Mouse (Mus musculus): ENCODE results near the gene Pla1a. TPM values are rescaled to one million over a fixed set of nuclear protein-coding genes. Genes with fewer than 3 reads are reported as not detected.
"Not testable (repeated sequence)": the region's sequence is repeated elsewhere in the genome, so short reads cannot be mapped to it uniquely, and the experiment has no call there.

Gene Pla1a
- polyA plus RNA-seq, 1 experiment = 1.6 TPM

GRCm38 (mm10) chr16:38448458-38448857 lies 15.5 kb upstream of the Pla1a start:
- no peaks in the 10 kb centered on the region for H3K4me1 ChIP-seq (ENCODE audit: control insufficient read depth, insufficient read depth, low read length)
- DNase-seq = no peak
- no peak overlapping the region for H3K27ac ChIP-seq (ENCODE audit: insufficient read depth, low read length)
- H3K27me3 ChIP-seq (ENCODE audit: control insufficient read depth, insufficient read depth, low read length) = no peaks in the 10 kb centered on the region
- no peak for TF ChIP-seq POLR2A (IDR thresholded peaks at IDR 0.05; ENCODE audit: borderline replicate concordance, insufficient read depth, low read length)
- TF ChIP-seq CTCF (IDR thresholded peaks at IDR 0.05; ENCODE audit: borderline replicate concordance, insufficient read depth, low read depth, low read length) = no peak
- H3K4me3 ChIP-seq (replicated peaks; ENCODE audit: insufficient read depth, low read depth, low read length) = no peak overlapping the region
- 91% methylated on average over 12 of the region's 12 CpGs for WGBS

DNA sequence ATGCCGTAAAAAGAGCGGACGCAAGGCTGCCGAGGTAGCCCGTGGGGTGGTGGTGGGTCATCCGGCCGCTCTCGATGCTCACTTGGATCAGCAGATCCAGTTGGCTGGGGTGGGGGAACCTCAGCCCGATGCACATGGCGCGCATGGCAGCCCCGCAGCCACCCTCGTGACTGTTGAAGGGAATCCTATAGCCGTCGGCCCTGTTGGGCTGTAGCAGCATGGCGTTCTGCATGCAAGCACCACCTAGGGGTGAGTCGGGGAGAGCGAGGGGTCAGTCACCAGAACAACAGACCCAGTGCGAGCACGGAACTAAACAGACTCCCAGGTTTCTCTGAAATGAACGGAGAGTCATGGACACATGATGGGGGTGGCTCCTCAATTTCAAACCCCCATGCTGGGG lies 14.4 kb upstream of the Pla1a start:
- WGBS = 89% methylated on average over 21 of the region's 21 CpGs

DNA sequence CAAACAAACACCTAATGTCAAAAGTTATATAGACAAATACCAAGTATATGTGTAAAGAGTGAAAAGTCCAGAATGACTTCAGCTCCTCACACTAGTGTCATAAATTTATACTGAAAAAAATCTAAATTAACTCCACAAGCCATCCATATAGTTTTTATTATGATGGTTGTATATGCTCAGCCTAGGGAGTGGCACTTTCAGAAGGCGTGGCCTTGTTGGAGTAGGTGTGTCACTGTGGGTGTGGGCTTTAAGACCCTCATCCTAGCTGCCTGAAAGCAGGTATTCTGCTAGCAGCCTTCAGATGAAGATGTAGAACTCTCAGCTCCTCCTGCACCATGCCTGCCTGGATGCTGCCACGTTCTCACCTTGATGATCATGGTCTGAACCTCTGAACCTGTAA lies 13.2 kb upstream of the Pla1a start:
- 98% methylated on average over 2 of the region's 2 CpGs for WGBS
- not testable (repeated sequence) for H3K4me1 ChIP-seq (ENCODE audit: control insufficient read depth, insufficient read depth, low read length); H3K27ac ChIP-seq (ENCODE audit: insufficient read depth, low read length); H3K4me3 ChIP-seq (replicated peaks; ENCODE audit: insufficient read depth, low read depth, low read length); H3K27me3 ChIP-seq (ENCODE audit: control insufficient read depth, insufficient read depth, low read length); DNase-seq

More for the DNA sequence above, 14.4 kb upstream of the Pla1a start:
- Histone ChIP-seq H3K4me3 (replicated peaks; ENCODE audit: insufficient read depth, low read depth, low read length) (no peak overlapping the region), H3K4me1 (ENCODE audit: control insufficient read depth, insufficient read depth, low read length) (no peaks in the 10 kb centered on the region), H3K27me3 (ENCODE audit: control insufficient read depth, insufficient read depth, low read length) (no peaks in the 10 kb centered on the region), H3K27ac (ENCODE audit: insufficient read depth, low read length) (no peak overlapping the region)
- DNase-seq = no peak
- TF ChIP-seq POLR2A (IDR thresholded peaks at IDR 0.05; ENCODE audit: borderline replicate concordance, insufficient read depth, low read length) (no peak), CTCF (IDR thresholded peaks at IDR 0.05; ENCODE audit: borderline replicate concordance, insufficient read depth, low read depth, low read length) (no peak)

DNA sequence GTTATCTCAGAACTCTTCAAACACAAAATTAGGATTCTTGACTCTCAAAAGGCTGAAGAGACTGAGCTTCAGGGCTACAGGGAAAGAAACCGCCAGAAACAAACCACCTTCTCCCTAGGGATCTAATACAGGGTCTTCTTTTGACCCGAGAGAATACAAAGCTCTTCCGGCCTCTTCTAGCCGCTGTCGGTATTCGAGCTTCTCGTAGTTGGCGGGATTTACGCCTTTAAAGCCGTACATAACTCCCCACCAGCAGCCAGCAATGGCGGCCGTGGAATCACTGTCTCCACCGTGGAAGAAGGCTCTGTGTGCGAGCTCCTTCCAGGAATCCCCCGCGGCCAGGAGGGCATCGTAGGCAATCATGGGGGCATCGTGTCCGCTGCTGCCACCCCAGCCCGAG lies 12.6 kb upstream of the Pla1a start:
- WGBS = 97% methylated on average over 20 of the region's 20 CpGs
- no peak overlapping the region for H3K4me3 ChIP-seq (replicated peaks; ENCODE audit: insufficient read depth, low read depth, low read length)
- H3K27ac ChIP-seq (ENCODE audit: insufficient read depth, low read length) = no peak overlapping the region
- DNase-seq = no peak
- TF ChIP-seq POLR2A (IDR thresholded peaks at IDR 0.05; ENCODE audit: borderline replicate concordance, insufficient read depth, low read length) = no peak
- TF ChIP-seq CTCF (IDR thresholded peaks at IDR 0.05; ENCODE audit: borderline replicate concordance, insufficient read depth, low read depth, low read length) = no peak
- no peaks in the 10 kb centered on the region for H3K4me1 ChIP-seq (ENCODE audit: control insufficient read depth, insufficient read depth, low read length)
- no peaks in the 10 kb centered on the region for H3K27me3 ChIP-seq (ENCODE audit: control insufficient read depth, insufficient read depth, low read length)

DNA sequence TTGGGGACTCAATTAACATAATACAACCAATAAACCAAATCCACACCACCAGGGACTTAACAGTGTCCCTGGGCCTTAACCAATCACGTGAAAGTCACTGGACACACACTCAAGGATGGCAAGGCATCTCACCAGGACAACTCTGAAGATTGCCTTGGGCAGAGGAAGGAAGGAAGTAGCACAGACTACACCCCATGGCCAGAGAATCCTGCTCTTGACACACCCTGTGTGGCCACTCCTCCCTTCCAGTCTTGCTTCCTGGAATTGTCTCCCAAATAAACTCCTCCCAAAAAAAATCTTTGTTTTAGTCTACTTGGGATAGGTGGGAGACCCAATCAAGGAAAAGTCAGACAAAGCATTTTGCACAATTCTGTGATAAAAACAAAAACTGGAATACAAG lies 12.1 kb upstream of the Pla1a start:
- Histone ChIP-seq H3K4me3 (replicated peaks; ENCODE audit: insufficient read depth, low read depth, low read length) (no peak overlapping the region), H3K27ac (ENCODE audit: insufficient read depth, low read length) (no peak overlapping the region), H3K4me1 (ENCODE audit: control insufficient read depth, insufficient read depth, low read length) (no peaks in the 10 kb centered on the region), H3K27me3 (ENCODE audit: control insufficient read depth, insufficient read depth, low read length) (no peaks in the 10 kb centered on the region)
- TF ChIP-seq CTCF (IDR thresholded peaks at IDR 0.05; ENCODE audit: borderline replicate concordance, insufficient read depth, low read depth, low read length) = no peak
- TF ChIP-seq POLR2A (IDR thresholded peaks at IDR 0.05; ENCODE audit: borderline replicate concordance, insufficient read depth, low read length) = no peak
- DNase-seq = no peak
- WGBS = 94% methylated on average over 1 of the region's 1 CpGs

- TF ChIP-seq CTCF (IDR thresholded peaks at IDR 0.05; ENCODE audit: borderline replicate concordance, insufficient read depth, low read depth, low read length) (no peak), POLR2A (IDR thresholded peaks at IDR 0.05; ENCODE audit: borderline replicate concordance, insufficient read depth, low read length) (no peak)
- no peak for DNase-seq
- no peaks in the 10 kb centered on the region for H3K4me1 ChIP-seq (ENCODE audit: control insufficient read depth, insufficient read depth, low read length)
- no peak overlapping the region for H3K4me3 ChIP-seq (replicated peaks; ENCODE audit: insufficient read depth, low read depth, low read length)
- WGBS = 98% methylated on average over 7 of the region's 7 CpGs
- no peaks in the 10 kb centered on the region for H3K27me3 ChIP-seq (ENCODE audit: control insufficient read depth, insufficient read depth, low read length)
- no peak overlapping the region for H3K27ac ChIP-seq (ENCODE audit: insufficient read depth, low read length)
Measured at GRCm38 (mm10) chr16:38443721-38444464, 10.9 kb upstream of the Pla1a start.

DNA sequence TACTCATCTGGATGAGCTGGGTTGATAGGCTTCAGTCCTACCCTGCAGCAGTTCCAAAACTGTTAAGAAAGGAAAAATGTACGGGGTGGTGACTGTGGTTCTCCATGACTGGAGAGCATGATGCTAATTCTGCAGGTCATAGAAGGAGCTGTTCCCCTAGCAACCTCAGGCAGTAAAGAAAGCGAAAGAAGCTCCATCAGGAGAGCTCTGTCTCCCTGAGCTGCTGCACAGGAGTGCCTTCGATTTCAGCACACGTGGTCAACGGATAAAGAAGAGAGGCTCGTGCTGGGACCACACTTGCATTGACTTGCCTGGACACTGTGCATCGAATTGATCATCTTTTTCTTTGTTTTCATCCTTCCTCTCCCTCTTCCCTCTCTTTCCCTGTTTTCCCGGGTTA lies 9.3 kb upstream of the Pla1a start:
- 80% methylated on average over 8 of the region's 8 CpGs for WGBS
- Histone ChIP-seq H3K27me3 (ENCODE audit: control insufficient read depth, insufficient read depth, low read length) (no peaks in the 10 kb centered on the region), H3K4me3 (replicated peaks; ENCODE audit: insufficient read depth, low read depth, low read length) (no peak overlapping the region), H3K4me1 (ENCODE audit: control insufficient read depth, insufficient read depth, low read length) (no peaks in the 10 kb centered on the region), H3K27ac (ENCODE audit: insufficient read depth, low read length) (no peak overlapping the region)
- no peak for DNase-seq
- TF ChIP-seq POLR2A (IDR thresholded peaks at IDR 0.05; ENCODE audit: borderline replicate concordance, insufficient read depth, low read length) (no peak), CTCF (IDR thresholded peaks at IDR 0.05; ENCODE audit: borderline replicate concordance, insufficient read depth, low read depth, low read length) (no peak)

DNA sequence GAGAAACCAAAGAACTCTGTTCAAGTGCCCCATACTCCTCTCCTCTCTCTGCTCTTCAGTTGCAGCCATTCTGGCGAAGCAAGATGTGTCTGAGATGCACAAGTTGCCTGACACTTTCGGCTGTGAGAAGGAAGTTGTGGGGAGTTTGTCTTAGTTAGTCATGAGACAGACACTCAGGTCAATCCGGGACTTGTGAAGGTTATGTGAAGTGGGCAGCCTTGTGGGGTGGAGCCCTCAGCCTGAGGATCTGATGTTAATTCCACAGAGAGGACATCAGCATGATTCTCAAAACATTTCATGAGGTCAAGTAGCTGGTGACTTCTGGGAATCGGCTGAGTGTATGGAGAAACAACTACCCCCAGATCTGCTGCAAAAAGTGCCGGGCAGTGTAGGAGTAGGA lies 8.7 kb upstream of the Pla1a start:
- no peak for DNase-seq
- no peaks in the 10 kb centered on the region for H3K4me1 ChIP-seq (ENCODE audit: control insufficient read depth, insufficient read depth, low read length)
- no peak overlapping the region for H3K4me3 ChIP-seq (replicated peaks; ENCODE audit: insufficient read depth, low read depth, low read length)
- H3K27ac ChIP-seq (ENCODE audit: insufficient read depth, low read length) = no peak overlapping the region
- no peaks in the 10 kb centered on the region for H3K27me3 ChIP-seq (ENCODE audit: control insufficient read depth, insufficient read depth, low read length)
- TF ChIP-seq POLR2A (IDR thresholded peaks at IDR 0.05; ENCODE audit: borderline replicate concordance, insufficient read depth, low read length) (no peak), CTCF (IDR thresholded peaks at IDR 0.05; ENCODE audit: borderline replicate concordance, insufficient read depth, low read depth, low read length) (no peak)
- 90% methylated on average over 5 of the region's 5 CpGs for WGBS

Measured in cerebellum, adult 2 months (tissue).